Mouse (Mus musculus): ENCODE measurements around the gene Ddit4. TPM values are rescaled to one million over a fixed set of nuclear protein-coding genes. Genes with fewer than 3 reads are reported as not detected.
A peak's percentile ranks its signal among the peaks of the same experiment; 100 is the strongest.

Gene Ddit4
- total RNA-seq, 2 experiments from 2014 or later = 99.5 to 106 TPM

- DNase-seq (ENCODE audit: low spot score in 2 of 2) = no peak
These were observed 1.6 kb downstream of the Ddit4 start for GRCm38 (mm10) chr10:59949783-59950605.

- no peak for DNase-seq (ENCODE audit: low spot score in 2 of 2)
These were observed 2.4 kb downstream of the Ddit4 start for GRCm38 (mm10) chr10:59949255-59949648.

- DNase-seq (ENCODE audit: low spot score in 2 of 2) = no peak
These were observed 3.0 kb downstream of the Ddit4 start for GRCm38 (mm10) chr10:59948363-59949254.

GRCm38 (mm10) chr10:59947296-59948073, 4.1 kb downstream of the Ddit4 start:
- no peak for DNase-seq (ENCODE audit: low spot score in 2 of 2)

- no peak for DNase-seq (ENCODE audit: low spot score in 2 of 2)
These were observed 5.3 kb downstream of the Ddit4 start for GRCm38 (mm10) chr10:59946362-59946761.

GRCm38 (mm10) chr10:59945416-59945815, 6.2 kb downstream of the Ddit4 start:
- no peak for DNase-seq (ENCODE audit: low spot score in 2 of 2)

- DNase-seq (ENCODE audit: low spot score in 2 of 2) = peak; percentile 83 to 90
These were observed 8.1 kb downstream of the Ddit4 start for GRCm38 (mm10) chr10:59943421-59943989.

- DNase-seq (ENCODE audit: low spot score in 2 of 2) = peak in 1 of 2 experiments; percentile 74
These were observed 8.7 kb downstream of the Ddit4 start for GRCm38 (mm10) chr10:59942847-59943420.

- DNase-seq (ENCODE audit: low spot score in 2 of 2) = no peak
These were observed 9.3 kb downstream of the Ddit4 start for GRCm38 (mm10) chr10:59942281-59942846.

- DNase-seq (ENCODE audit: low spot score in 2 of 2) = no peak
These were observed 12.6 kb downstream of the Ddit4 start for GRCm38 (mm10) chr10:59939081-59939480.

- DNase-seq (ENCODE audit: low spot score in 2 of 2) = no peak
These were observed 13.0 kb downstream of the Ddit4 start for GRCm38 (mm10) chr10:59938662-59939061.

- DNase-seq (ENCODE audit: low spot score in 2 of 2) = no peak
These were observed 15.4 kb downstream of the Ddit4 start for GRCm38 (mm10) chr10:59936058-59936856.

GRCm38 (mm10) chr10:59934039-59934438, 17.6 kb downstream of the Ddit4 start:
- DNase-seq (ENCODE audit: low spot score in 2 of 2) = no peak

GRCm38 (mm10) chr10:59932521-59932920, 19.1 kb downstream of the Ddit4 start:
- no peak for DNase-seq (ENCODE audit: low spot score in 2 of 2)

GRCm38 (mm10) chr10:59930996-59931395, 20.6 kb downstream of the Ddit4 start:
- no peak for DNase-seq (ENCODE audit: low spot score in 2 of 2)

- DNase-seq (ENCODE audit: low spot score in 2 of 2) = no peak
These were observed 22.4 kb downstream of the Ddit4 start for GRCm38 (mm10) chr10:59929205-59929604.

GRCm38 (mm10) chr10:59924305-59924704, 27.3 kb downstream of the Ddit4 start:
- no peak for DNase-seq (ENCODE audit: low spot score in 2 of 2)

- no peak for DNase-seq (ENCODE audit: low spot score in 2 of 2)
These were observed 28.1 kb downstream of the Ddit4 start for GRCm38 (mm10) chr10:59923493-59923892.
